Mouse (Mus musculus): Measurements from ENCODE around the gene Fndc8.

Gene Fndc8

DNA sequence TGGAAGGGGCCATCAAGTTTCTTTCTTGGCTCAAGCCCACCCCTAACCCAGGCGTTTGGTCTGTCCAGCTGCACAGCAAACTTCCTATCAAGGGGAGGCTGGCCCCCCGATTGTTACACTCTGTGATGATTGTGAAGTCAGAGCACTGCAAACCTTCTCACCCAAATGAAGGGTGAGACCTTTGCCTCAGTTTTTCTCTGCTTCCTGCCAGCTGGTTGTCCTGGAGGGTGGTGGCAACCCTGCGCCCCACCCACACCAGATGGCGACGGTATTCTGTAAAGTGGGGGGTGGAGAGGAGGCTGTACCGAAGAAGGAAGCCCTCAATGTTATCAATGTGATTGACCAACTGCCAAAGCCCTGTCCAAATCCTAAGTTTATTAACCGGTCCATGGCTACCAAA lies at the start of gene Fndc8:
Gene Fndc8, plus strand, starts transcription at position 189 of the 400 bp plus-strand sequence.
- DNase-seq (ENCODE audit: low read depth, low spot score): no peak

- no peak for DNase-seq (ENCODE audit: low read depth, low spot score)
Measured at GRCm38 (mm10) chr11:82844771-82845414, 47.0 kb upstream of the Fndc8 start.

DNA sequence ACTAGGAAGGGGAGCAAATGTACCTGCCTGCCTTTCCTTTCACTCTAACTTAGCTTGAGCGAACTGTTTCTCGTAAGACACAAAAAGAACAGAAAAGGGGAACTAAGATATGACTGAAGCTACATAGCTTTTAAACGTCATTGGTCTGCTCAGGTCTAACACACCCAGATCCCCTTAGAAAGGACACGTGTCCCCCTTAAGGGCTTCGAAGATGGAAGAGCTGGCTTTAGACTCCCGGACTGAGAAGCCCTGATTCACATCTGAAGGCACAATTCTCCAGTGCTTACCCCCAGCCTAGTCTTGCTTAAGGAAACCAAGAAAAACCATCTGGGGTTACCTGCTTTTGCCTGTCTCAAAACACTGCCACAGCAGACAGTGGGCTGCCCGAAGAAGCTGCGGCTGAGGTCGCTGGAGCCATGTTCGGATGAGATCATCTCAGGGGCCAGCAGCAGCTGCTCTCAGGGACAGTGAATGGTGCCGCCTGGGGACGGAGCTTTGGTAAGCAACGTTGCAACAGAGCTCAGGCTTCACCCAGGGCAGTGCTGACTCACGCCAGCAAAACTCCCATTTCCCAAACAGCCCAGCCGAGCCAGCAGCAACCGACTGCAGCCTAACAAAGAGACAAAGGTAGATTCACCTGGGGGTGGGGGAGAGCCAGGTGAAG lies 46.4 kb upstream of the Fndc8 start:
- DNase-seq (ENCODE audit: low read depth, low spot score): no peak

DNA sequence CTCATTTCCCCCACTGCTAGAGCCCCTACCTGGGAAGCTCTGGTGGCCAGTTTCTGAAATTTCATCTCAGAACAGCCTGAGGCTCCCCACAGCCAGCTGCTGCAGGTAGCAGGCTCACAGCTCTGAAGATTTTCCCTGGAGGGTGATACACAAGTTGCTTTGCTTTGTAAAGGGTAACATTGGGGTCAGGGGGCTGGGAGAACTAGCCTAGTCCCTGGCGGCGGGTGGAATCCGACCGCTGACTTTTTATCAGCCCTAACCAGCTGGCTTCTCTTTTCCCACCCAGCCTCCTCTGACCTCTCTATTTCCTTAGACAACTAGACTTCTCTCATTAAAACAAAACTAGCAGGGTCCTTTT lies 45.9 kb upstream of the Fndc8 start:
- no peak for DNase-seq (ENCODE audit: low read depth, low spot score)

DNA sequence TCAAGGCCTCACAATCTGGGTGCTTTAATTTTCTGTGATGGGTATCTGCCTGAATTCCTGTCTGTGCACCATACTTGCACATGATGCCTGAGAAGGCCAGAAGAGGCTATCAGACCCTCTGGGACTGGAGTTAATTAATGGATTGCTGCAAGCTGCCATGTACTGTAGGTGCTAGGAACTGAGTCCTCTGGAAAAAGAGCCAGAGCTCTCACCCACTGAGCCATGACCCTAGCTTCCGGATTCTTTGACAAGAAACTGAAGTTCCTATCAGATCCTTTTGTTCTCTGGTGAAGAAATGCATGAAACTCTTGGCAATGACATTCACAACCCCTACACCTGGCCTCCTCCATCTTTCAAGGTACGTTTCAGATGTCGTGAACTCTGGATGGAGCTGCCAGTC lies 45.0 kb upstream of the Fndc8 start:
- no peak for DNase-seq (ENCODE audit: low read depth, low spot score)

DNA sequence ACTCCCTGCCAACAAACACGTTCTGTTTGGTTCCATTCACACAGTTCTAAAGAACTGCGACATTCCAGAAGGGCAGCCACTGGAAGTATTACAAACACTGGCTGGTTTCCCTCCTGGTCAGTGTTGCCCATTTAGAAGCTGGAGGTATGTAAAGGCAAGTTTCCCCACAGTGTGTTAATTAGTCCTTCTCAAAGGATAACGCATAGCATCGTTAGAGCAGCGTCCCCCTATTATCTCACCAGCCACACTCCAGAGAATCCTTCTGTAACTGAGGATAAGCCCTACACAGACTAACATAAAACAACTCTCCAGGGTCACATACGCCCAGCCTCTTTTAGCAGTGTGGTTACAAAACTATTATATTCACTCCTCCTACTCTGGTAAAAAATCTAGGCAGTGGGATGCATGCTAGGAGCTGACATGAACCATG lies 44.3 kb upstream of the Fndc8 start:
- no peak for DNase-seq (ENCODE audit: low read depth, low spot score)

DNA sequence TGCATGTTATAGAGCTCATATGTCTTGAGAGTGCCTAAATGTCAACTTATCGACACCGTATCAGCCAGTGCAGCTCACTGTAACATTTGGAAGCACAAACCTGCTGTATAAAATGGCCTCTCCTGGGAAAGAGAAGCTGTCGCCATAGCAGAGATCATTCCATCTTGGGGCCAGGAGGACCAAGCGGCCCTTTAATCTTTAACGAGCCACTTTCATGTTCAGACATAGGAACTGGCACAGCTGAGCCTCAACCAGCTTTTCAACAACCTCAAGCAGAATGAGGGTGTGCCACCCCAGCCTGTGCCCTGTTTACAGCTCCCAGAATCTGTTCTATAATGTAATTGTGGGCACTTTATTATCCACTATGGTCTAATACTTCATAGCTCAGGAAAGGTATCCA lies 41.7 kb upstream of the Fndc8 start:
- DNase-seq (ENCODE audit: low read depth, low spot score): no peak

GRCm38 (mm10) chr11:82852115-82852514 lies 39.8 kb upstream of the Fndc8 start:
- no peak for DNase-seq (ENCODE audit: low read depth, low spot score)

GRCm38 (mm10) chr11:82852540-82852939 lies 39.4 kb upstream of the Fndc8 start:
- DNase-seq (ENCODE audit: low read depth, low spot score): no peak

- no peak for DNase-seq (ENCODE audit: low read depth, low spot score)
Measured at GRCm38 (mm10) chr11:82852958-82853357, 39.0 kb upstream of the Fndc8 start.

GRCm38 (mm10) chr11:82854111-82854510 lies 37.8 kb upstream of the Fndc8 start:
- no peak for DNase-seq (ENCODE audit: low read depth, low spot score)

DNA sequence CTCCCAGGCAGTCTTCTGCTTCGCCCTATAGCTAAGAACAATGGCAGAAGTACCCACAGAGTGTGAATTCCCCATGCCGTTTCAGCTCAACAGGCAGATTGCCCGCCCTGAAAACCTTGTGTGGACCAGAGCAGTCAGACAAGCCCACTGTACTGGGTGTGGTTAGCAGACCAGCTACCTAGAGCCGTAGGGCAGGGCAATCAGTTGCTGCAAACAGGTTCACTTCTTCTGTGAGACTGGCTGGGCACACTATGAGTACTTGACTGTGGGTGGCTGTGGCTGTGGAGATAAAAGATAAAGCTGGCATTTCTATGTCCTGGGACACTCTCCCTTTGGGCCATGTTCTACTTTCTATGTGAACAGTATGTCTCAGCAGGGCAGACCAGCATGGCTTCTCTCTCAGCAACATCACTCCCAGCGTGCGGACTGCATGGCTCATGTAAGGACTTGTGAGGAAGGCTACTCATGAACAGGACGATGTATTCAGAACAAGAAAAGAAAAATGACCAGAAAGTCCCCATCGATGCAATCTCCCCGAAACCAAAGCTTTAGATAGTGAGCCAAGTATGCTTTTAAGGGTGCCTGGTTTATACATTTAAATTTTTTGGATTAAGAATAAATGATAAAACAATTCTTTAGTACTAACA lies 36.5 kb upstream of the Fndc8 start:
- no peak for DNase-seq (ENCODE audit: low read depth, low spot score)

DNA sequence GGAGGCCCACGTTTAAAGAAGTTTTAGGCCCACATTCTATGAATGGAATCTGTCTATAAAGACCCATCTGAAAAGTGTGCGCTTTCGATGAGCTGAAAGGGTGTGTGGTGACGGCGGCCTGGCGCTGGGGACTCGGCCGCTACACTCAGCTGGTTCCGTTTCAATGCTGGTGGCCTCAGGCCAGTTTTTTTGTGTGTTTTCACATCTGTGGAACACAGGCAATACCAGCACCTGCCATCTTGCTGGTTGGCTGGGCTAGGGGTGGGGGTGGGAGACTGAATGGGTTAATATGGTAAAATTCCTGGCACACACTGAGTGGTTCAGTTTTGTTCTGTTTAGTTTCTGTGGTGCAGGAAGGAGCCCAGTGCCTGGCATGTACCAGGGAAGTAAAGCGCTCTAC lies 35.9 kb upstream of the Fndc8 start:
- no peak for DNase-seq (ENCODE audit: low read depth, low spot score)

DNA sequence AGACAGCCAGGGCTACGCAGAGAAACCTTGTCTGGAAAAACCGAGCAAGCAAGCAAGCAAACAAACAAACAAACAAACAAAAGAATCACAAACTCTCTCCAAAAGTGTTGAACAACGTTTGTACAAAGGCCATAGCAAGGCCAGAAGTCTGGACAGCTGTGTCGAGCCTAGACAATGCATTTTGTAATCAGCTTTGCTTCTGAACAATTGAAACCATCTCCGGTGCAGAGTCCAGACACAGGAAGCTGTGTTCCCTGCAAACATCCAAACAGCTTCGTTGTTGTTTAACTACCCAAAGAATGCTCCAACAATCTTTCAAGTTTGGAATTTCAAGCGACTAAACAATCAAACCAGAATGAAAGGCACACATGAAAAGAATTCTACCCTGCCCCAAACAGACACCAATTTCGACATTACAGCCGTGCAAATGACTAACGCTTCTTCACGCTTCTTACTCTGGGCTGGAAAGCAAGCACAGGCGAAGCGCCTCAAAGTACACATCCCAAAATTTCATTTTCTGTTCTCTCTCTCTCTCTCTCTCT lies 34.5 kb upstream of the Fndc8 start:
- DNase-seq (ENCODE audit: low read depth, low spot score): no peak

- DNase-seq (ENCODE audit: low read depth, low spot score): no peak
Measured at GRCm38 (mm10) chr11:82860759-82861158, 31.2 kb upstream of the Fndc8 start.

- no peak for DNase-seq (ENCODE audit: low read depth, low spot score)
Measured at GRCm38 (mm10) chr11:82861558-82861957, 30.4 kb upstream of the Fndc8 start.

GRCm38 (mm10) chr11:82862638-82863037 lies 29.3 kb upstream of the Fndc8 start:
- no peak for DNase-seq (ENCODE audit: low read depth, low spot score)

DNA sequence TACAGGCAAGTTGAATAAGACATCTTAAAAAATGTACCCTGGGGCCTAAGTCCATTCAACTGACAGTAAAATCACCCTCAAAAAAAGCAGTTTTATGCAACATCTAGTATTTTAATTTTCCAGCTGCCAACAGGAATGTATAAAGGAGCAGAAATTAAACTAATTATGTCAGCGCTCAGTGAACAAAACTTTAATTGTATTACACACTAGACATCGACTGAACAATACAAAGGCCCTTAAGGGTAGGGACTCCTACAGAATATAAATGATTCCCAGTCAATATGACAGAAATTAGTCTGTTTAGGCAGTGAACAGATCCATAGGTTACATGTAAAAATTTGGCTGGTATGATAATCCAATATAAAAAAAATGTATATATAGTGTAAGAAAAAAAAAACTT lies 28.9 kb upstream of the Fndc8 start:
- DNase-seq (ENCODE audit: low read depth, low spot score): no peak

- no peak for DNase-seq (ENCODE audit: low read depth, low spot score)
Measured at GRCm38 (mm10) chr11:82863488-82863931, 28.4 kb upstream of the Fndc8 start.

- DNase-seq (ENCODE audit: low read depth, low spot score): no peak
Measured at GRCm38 (mm10) chr11:82865957-82866356, 26.0 kb upstream of the Fndc8 start.

GRCm38 (mm10) chr11:82866850-82867564 lies 24.9 kb upstream of the Fndc8 start:
- no peak for DNase-seq (ENCODE audit: low read depth, low spot score)

DNA sequence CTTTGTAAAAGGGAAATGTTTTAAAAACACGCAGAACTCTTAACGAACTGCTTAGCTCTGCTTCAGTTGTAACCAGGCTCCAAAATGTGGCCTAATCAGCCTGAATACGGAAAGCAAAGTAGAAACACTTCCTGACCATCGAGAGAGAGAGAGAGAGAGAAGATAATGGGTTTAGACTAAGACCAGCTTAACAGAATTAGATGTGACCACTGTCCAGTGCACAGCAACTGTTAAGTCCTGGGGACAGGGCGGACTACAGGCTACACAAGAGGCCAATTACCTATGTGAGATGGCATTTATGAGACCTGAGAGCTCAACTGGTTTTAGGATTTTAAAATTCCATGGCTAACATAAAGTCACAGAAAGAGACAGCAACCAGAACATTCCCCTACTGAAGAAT lies 24.0 kb upstream of the Fndc8 start:
- no peak for DNase-seq (ENCODE audit: low read depth, low spot score)

Data from CD4-positive helper T cell, adult 2 months (primary cell).